Mouse (Mus musculus): Measurements from ENCODE around the gene Atad2b. TPM values are rescaled to one million over a fixed set of nuclear protein-coding genes. Genes with fewer than 3 reads are reported as not detected.
"Not testable (repeated sequence)": the region's sequence is repeated elsewhere in the genome, so short reads cannot be mapped to it uniquely, and the experiment has no call there.

Atad2b gene
- polyA plus RNA-seq, 1 experiment from 2014 or later, result 12.4 TPM

GRCm38 (mm10) chr12:4886581-4886980 is 30.6 kb upstream of the Atad2b start:
- not testable (repeated sequence) for DNase-seq (ENCODE audit: low spot score); H3K27me3 ChIP-seq (ENCODE audit: low read depth, poor library complexity, severe bottlenecking); H3K9me3 ChIP-seq (replicated peaks); H3K27ac ChIP-seq (replicated peaks); H3K4me3 ChIP-seq; H3K4me1 ChIP-seq
- H3K36me3 ChIP-seq, result peaks cover 16% of the 10 kb centered on the region
- 97% methylated on average over 4 of the region's 4 CpGs for WGBS

DNA sequence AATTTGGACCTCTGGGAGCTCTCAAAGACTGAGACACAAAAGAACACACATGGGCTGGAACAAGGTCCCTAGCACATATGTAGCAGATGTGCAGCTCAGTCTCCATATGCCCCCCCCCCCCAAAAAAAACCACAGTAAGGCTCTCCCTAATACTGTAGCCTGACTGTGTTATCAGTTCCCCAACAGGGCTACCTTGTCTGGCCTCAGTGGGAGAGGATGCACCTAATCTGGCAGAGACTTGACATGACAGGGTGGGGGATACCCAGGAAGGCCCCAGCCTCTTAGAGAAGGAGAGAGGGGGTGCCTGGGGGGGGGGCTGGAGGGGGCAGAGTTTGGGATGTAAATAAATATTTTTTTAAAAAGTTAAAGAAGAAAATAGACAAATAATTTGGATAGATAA is 28.4 kb upstream of the Atad2b start:
- Histone ChIP-seq H3K4me1 (no peaks in the 10 kb centered on the region), H3K4me3 (no peak overlapping the region), H3K27ac (replicated peaks) (no peak overlapping the region), H3K27me3 (ENCODE audit: low read depth, poor library complexity, severe bottlenecking) (no peaks in the 10 kb centered on the region), H3K9me3 (replicated peaks) (no peaks in the 10 kb centered on the region), H3K36me3 (peaks cover 5% of the 10 kb centered on the region; the same call in 1 of the 2 replicates)
- DNase-seq (ENCODE audit: low spot score), result no peak

DNA sequence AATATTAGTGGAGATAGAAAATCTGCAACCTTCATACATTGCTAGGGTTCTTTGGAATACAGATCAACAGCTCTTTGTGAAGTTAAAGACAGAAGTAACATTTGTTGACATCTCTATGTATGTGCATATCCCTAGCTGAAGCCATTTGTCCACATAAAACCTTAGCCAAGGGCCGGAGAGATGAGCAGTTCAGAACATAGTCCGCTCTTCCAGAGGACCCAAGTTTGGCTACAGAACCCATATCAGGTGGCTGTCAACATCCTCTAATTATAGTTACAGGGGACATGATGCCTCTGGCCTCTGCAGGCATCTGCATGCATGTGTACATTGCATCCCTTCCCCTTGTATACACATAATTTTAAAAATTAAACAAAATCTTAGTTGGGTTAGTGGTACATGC is 27.9 kb upstream of the Atad2b start:
- Histone ChIP-seq H3K27me3 (ENCODE audit: low read depth, poor library complexity, severe bottlenecking) (no peaks in the 10 kb centered on the region), H3K4me1 (no peaks in the 10 kb centered on the region), H3K36me3 (peaks cover 5% of the 10 kb centered on the region; the same call in 1 of the 2 replicates), H3K27ac (replicated peaks) (no peak overlapping the region), H3K4me3 (no peak overlapping the region), H3K9me3 (replicated peaks) (no peaks in the 10 kb centered on the region)
- no peak for DNase-seq (ENCODE audit: low spot score)
- WGBS, result 90% methylated on average over 2 of the region's 2 CpGs

- no peak overlapping the region for H3K4me3 ChIP-seq
- H3K27me3 ChIP-seq (ENCODE audit: low read depth, poor library complexity, severe bottlenecking), result no peaks in the 10 kb centered on the region
- H3K9me3 ChIP-seq (replicated peaks), result no peaks in the 10 kb centered on the region
- 94% methylated on average over 1 of the region's 1 CpGs for WGBS
- no peaks in the 10 kb centered on the region for H3K4me1 ChIP-seq
- DNase-seq (ENCODE audit: low spot score), result no peak
- no peak overlapping the region for H3K27ac ChIP-seq (replicated peaks)
- H3K36me3 ChIP-seq, result peaks cover 5% of the 10 kb centered on the region; the same call in 1 of the 2 replicates
These were observed 27.3 kb upstream of the Atad2b start for GRCm38 (mm10) chr12:4889891-4890290.

DNA sequence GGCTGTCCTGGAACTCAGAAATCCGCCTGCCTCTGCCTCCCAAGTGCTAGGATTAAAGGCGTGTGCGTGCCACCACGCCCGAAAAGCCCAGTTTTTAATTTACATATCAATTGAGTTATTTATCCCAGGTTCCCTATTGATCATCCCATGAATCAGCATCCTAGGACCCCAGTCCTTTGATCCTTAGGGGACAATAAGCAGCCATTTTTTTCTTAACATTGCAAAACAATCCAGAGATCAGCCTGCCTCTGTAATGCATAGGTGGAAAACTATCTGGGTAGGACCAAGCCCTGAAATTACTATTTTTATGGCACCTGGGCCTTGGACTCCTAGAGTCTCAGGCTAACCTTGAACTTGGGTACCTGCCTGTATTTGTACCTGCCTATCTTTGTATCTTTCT is 19.1 kb upstream of the Atad2b start:
- Histone ChIP-seq H3K36me3 (peaks cover 25% of the 10 kb centered on the region), H3K27ac (replicated peaks) (no peak overlapping the region), H3K9me3 (replicated peaks) (0 out of 2 replicates have a peak, but pooled peaks cover 4% of the 10 kb centered on the region), H3K4me1 (no peaks in the 10 kb centered on the region), H3K4me3 (no peak overlapping the region), H3K27me3 (ENCODE audit: low read depth, poor library complexity, severe bottlenecking) (no peaks in the 10 kb centered on the region)
- 93% methylated on average over 5 of the region's 5 CpGs for WGBS
- DNase-seq (ENCODE audit: low spot score), result no peak

DNA sequence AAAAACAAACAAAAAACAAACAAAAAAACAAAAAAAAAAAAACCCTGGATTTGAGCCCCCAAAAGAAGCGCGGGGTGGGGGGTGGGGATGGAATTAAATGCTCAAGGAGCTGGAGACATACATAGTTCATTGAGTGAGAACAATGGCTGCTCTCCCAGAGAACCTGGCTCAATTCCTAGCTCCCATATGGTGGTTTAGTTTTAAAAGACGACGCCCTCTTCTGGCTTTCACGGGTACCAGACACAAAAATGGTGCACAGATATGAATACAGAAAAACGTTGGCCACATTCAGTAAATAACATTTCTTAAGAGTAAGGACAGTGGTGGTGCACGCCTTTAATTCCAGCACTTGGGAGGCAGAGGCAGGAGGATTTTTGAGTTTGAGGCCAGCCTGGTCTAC is 11.2 kb upstream of the Atad2b start:
- H3K9me3 ChIP-seq (replicated peaks), result no peaks in the 10 kb centered on the region
- H3K4me3 ChIP-seq, result peak overlapping the region; percentile 77; the same call in 1 of the 2 replicates
- WGBS, result 83% methylated on average over 7 of the region's 7 CpGs
- H3K4me1 ChIP-seq, result peaks cover 8% of the 10 kb centered on the region
- DNase-seq (ENCODE audit: low spot score), result no peak
- H3K27me3 ChIP-seq (ENCODE audit: low read depth, poor library complexity, severe bottlenecking), result no peaks in the 10 kb centered on the region
- H3K27ac ChIP-seq (replicated peaks), result no peak overlapping the region
- H3K36me3 ChIP-seq, result peaks cover 5% of the 10 kb centered on the region

DNA sequence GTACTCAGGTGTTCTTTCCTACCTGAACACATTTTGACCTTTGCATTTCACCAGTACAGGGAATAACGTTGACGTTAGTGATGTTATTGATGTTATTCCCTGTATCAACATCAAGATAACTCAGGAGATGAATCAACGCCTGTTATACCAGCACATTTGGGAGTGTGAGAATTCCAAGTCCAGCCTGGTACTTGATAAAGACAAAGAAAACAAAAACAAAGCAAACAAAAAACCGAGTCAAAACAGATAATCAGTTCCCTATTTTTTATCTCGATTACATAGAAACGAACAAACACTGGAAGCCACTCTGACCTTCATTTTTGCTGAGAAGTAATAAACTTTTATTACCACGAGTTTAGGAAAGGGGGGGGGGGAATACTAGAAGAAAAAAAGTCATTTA is 10.7 kb upstream of the Atad2b start:
- Histone ChIP-seq H3K9me3 (replicated peaks) (no peaks in the 10 kb centered on the region), H3K4me1 (peaks cover 8% of the 10 kb centered on the region), H3K4me3 (peak overlapping the region; percentile 77), H3K27ac (replicated peaks) (no peak overlapping the region; the same call in 1 of the 2 replicates), H3K27me3 (ENCODE audit: low read depth, poor library complexity, severe bottlenecking) (no peaks in the 10 kb centered on the region), H3K36me3 (0 out of 2 replicates have a peak, but pooled peaks cover 3% of the 10 kb centered on the region)
- WGBS, result 72% methylated on average over 7 of the region's 7 CpGs
- no peak for DNase-seq (ENCODE audit: low spot score)

- under 1% methylated on average over 124 of the region's 125 CpGs for WGBS
- H3K27ac ChIP-seq (replicated peaks), result peak within 1 kb of the TSS; percentile 89
These were observed 9.9 kb upstream of the Atad2b start, which contains the start of gene Ubxn2a for GRCm38 (mm10) chr12:4906951-4907906. Gene Ubxn2a, minus strand, starts transcription at chr12:4907705.

GRCm38 (mm10) chr12:4908391-4908790 is 8.8 kb upstream of the Atad2b start:
- Histone ChIP-seq H3K27ac (replicated peaks) (no peak overlapping the region), H3K4me3 (peak overlapping the region; percentile 77; the same call in 1 of the 2 replicates)

More at GRCm38 (mm10) chr12:4906951-4907906, 9.9 kb upstream of the Atad2b start, which contains the start of gene Ubxn2a:
- H3K27me3 ChIP-seq (ENCODE audit: low read depth, poor library complexity, severe bottlenecking), result no peaks in the 10 kb centered on the region
- no peaks in the 10 kb centered on the region for H3K36me3 ChIP-seq
- no peaks in the 10 kb centered on the region for H3K9me3 ChIP-seq (replicated peaks)
- peak; percentile 89 for DNase-seq (ENCODE audit: low spot score)
- H3K4me1 ChIP-seq, result peaks cover 8% of the 10 kb centered on the region
- H3K4me3 ChIP-seq, result peak within 1 kb of the TSS; percentile 77

DNA sequence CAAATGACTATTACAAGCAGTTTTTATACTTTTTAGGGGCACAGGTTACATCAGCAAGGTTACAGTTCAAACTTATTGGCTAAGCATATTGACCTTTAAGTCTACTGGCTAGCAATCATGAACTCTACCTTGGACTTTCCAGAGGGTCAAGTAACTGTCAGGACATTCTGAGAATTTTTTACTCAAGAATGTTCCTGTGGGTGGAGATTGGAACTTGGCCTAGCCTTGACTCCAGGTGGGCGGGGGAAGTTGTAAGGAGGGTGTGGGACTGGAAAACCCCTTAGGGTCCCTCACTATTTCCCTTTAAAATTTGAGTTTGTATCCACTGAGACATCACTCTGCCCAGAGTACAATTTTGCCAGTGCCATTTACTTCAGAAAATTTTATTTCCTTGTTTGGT is 6.7 kb upstream of the Atad2b start:
- 94% methylated on average over 1 of the region's 1 CpGs for WGBS
- not testable (repeated sequence) for DNase-seq (ENCODE audit: low spot score); H3K9me3 ChIP-seq (replicated peaks); H3K27ac ChIP-seq (replicated peaks); H3K27me3 ChIP-seq (ENCODE audit: low read depth, poor library complexity, severe bottlenecking); H3K36me3 ChIP-seq; H3K4me3 ChIP-seq
- peaks cover 10% of the 10 kb centered on the region for H3K4me1 ChIP-seq

More at GRCm38 (mm10) chr12:4908391-4908790, 8.8 kb upstream of the Atad2b start:
- 93% methylated on average over 7 of the region's 7 CpGs for WGBS
- Histone ChIP-seq H3K4me1 (peaks cover 8% of the 10 kb centered on the region), H3K36me3 (no peaks in the 10 kb centered on the region), H3K9me3 (replicated peaks) (no peaks in the 10 kb centered on the region), H3K27me3 (ENCODE audit: low read depth, poor library complexity, severe bottlenecking) (no peaks in the 10 kb centered on the region)
- DNase-seq (ENCODE audit: low spot score), result no peak

DNA sequence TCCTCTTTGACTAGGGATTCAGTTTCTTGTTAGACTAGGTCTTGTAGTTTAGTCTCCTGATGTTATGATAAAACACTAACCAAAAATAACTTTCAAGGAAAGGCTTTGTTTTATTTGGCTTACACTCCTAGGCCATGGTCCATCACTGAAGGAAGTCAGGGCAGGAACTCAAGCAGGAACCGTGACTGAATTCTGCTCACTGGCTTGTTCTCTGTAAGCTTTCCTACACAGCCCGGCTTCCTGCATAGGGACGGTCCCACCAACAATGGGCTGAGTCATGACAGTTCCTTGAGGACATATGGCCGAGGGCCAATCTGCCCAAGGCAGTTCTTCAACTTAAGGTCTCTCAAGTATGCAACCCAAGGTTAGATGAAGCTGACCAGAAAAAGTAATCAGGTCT is 5.4 kb upstream of the Atad2b start:
- WGBS, result 89% methylated on average over 4 of the region's 4 CpGs
- no peak overlapping the region for H3K4me3 ChIP-seq
- H3K27ac ChIP-seq (replicated peaks), result no peak overlapping the region
- no peaks in the 10 kb centered on the region for H3K36me3 ChIP-seq
- DNase-seq (ENCODE audit: low spot score), result no peak
- no peaks in the 10 kb centered on the region for H3K9me3 ChIP-seq (replicated peaks)
- H3K27me3 ChIP-seq (ENCODE audit: low read depth, poor library complexity, severe bottlenecking), result no peaks in the 10 kb centered on the region
- peaks cover 10% of the 10 kb centered on the region for H3K4me1 ChIP-seq

- Histone ChIP-seq H3K27ac (replicated peaks) (no peak overlapping the region), H3K36me3 (no peaks in the 10 kb centered on the region), H3K9me3 (replicated peaks) (no peaks in the 10 kb centered on the region), H3K27me3 (ENCODE audit: low read depth, poor library complexity, severe bottlenecking) (no peaks in the 10 kb centered on the region), H3K4me1 (peaks cover 17% of the 10 kb centered on the region), H3K4me3 (no peak overlapping the region)
- no peak for DNase-seq (ENCODE audit: low spot score)
- WGBS, result 37% methylated on average over 3 of the region's 3 CpGs
These were observed 2.7 kb upstream of the Atad2b start for GRCm38 (mm10) chr12:4914441-4914840.

DNA sequence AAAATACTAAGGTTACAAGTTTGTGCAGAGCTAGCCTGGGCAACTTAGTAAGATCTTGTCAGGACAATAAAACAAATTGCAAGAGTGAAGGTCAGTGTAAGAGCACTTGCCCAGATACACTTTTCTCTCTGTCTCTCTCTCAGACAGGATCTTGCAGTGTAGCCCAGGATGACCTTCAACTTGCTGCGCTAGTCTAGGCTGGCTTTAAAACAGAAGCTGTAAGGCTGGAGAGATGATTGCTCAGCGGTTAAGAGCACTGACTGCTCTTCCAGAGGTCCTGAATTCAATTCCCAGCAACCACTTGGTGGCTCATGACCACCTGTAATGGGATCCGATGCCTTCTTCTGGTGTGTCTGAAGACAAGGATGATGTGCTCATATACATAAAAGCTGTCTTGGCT is 2.2 kb upstream of the Atad2b start:
- no peaks in the 10 kb centered on the region for H3K27me3 ChIP-seq (ENCODE audit: low read depth, poor library complexity, severe bottlenecking)
- DNase-seq (ENCODE audit: low spot score), result no peak
- WGBS, result 82% methylated on average over 3 of the region's 3 CpGs
- H3K27ac ChIP-seq (replicated peaks), result no peak overlapping the region
- H3K36me3 ChIP-seq, result no peaks in the 10 kb centered on the region
- no peak overlapping the region for H3K4me3 ChIP-seq
- H3K4me1 ChIP-seq, result peaks cover 22% of the 10 kb centered on the region
- H3K9me3 ChIP-seq (replicated peaks), result no peaks in the 10 kb centered on the region
